Mouse (Mus musculus) mouse trophoblast stem cell (cell line): ENCODE measurements around the gene Ghdc.

Experiments used
- in situ Hi-C, 2 experiments: fragments of 300-500 bp; cut with MseI, MboI; formaldehyde crosslinking; loops; 2 replicates in 1 of 2; 3 replicates in 1 of 2; pipeline ENCODE4 v1.15.1; 2025

The Ghdc gene

GRCm38 (mm10) chr11:100782568-100782967, 11.8 kb upstream of the Ghdc start:
- in situ Hi-C loops: no loop called here

- in situ Hi-C loops: no loop called here
Measured at GRCm38 (mm10) chr11:100781763-100782475, 11.2 kb upstream of the Ghdc start.

DNA sequence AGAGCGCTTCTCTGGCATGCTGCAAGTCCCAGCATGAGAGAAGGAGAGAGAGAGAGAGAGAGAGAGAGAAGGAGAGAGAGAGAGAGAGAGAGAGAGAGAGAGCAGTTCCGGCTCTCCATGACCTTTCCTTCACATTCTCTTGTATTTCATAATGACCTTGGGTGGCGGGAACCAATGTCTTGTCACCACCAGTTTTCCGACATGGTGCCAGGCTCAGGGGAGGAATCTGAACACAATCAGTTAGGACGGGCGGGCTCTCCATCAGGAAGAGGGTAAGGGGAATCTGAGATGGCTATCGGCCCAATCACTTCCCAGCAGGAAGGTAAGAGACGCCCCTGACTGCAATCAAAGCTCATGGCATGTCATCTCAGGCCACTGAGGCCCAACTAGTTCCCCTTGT, 9.5 kb upstream of the Ghdc start:
- in situ Hi-C loops: no loop called here

- in situ Hi-C loops: no loop called here
Measured at GRCm38 (mm10) chr11:100778069-100778468, 7.3 kb upstream of the Ghdc start.

DNA sequence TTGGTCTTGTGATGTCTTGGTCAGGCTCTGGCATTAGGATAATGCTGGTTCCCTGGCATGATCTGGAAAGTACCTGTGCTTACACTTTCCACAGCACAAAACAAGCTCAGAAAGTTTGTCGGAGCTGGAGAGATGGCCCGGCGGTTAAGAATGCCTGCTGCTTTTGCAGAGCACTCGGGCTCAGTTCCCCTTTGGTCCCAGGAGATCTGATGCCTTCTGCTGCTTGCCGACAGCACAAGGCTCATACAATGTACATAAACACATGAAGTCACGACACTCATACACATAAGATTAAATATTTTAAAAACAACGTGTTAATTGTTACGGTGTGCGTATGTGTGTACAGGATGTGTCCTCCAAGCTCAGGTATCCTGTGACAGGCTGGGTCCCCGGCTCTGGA, 5.2 kb upstream of the Ghdc start:
- in situ Hi-C loops: no loop called here

- in situ Hi-C loops: no loop called here
Measured at GRCm38 (mm10) chr11:100774261-100774660, 3.5 kb upstream of the Ghdc start.

DNA sequence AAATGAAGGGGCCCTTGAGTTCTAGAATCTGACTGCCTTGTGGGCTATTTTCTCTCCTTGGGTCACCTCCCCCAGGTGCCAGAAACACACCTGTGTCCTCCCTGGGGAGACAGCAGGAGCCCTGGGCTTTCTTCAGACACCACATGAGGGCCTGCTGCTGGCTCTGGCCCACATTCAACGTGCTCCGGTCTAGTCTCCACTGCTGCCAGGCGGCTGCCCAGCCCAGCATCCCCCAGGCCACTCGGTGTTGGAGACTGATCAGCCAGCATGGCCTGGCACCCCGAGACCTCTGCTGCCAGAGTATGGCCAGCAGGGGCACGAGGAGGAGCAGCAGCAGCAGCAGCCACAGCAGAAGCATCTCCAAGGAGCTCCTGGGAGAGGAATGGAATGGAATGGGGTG, 777 bp downstream of the Ghdc start:
- in situ Hi-C loops: no loop called here

DNA sequence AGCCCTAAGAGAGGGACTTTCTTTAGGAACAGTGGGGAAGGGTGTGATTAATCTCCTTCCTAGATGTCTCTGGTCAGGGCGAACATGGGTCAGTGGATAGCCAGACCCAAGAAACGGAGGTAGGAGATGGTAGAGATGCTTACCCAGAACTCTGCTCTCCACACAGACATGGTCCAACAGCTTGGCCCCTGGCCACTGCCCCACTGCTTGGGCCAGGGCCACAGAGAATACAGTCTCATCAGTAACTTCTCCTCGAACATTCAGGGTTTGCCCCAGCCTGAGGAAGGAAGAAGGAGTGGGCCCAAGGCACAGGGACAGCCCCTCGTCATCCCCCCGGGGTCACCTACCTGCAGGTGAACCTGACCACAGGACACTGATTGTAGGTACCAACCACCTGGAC, 2.9 kb downstream of the Ghdc start:
- in situ Hi-C loops: no loop called here

DNA sequence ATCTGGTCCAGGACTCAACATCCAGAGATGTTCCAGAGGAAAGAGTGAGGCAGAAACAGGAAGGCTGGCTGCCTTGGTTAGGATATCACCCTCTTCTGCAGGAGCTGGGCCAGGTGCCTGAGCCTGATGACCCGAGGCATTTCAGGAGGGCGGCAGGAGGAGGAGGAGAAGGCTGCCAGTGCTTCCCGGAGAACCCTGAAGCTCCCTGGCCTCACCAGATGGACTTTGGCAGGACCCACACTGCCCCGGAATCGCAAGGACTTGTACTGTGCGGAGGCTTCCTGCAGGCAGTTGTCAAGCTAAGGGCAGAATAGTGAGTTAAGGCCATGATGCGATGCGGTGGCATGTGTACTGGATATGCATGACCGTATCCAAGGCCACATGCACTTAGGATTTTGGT, 4.0 kb downstream of the Ghdc start:
- in situ Hi-C loops: no loop called here

DNA sequence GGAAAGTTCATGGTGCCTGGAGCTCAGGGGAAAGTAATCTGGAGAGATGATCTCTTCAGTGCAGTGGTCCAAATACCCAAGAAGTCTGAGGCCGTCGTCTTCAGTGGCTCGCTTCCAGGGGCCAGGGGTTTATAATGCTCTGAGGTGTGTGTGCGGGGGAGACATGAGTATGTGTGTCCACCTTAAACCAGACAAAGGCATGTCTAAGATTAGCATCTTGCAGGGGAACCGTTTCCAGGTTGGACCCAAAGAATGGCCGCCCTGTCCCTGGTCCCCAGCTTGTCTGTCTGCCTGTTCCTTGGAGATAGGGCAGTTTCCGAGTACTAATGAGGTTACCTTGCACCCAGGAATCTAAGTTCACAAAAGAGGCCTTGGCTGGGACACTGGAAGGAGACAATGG, 7.9 kb downstream of the Ghdc start, which contains the start of gene Hcrt:
TSS of gene Hcrt (minus strand) at position 101 of the 400 bp plus-strand sequence.
- in situ Hi-C loops: no loop called here

- in situ Hi-C loops: no loop called here
Measured at GRCm38 (mm10) chr11:100761547-100762045, 9.2 kb downstream of the Ghdc start.

DNA sequence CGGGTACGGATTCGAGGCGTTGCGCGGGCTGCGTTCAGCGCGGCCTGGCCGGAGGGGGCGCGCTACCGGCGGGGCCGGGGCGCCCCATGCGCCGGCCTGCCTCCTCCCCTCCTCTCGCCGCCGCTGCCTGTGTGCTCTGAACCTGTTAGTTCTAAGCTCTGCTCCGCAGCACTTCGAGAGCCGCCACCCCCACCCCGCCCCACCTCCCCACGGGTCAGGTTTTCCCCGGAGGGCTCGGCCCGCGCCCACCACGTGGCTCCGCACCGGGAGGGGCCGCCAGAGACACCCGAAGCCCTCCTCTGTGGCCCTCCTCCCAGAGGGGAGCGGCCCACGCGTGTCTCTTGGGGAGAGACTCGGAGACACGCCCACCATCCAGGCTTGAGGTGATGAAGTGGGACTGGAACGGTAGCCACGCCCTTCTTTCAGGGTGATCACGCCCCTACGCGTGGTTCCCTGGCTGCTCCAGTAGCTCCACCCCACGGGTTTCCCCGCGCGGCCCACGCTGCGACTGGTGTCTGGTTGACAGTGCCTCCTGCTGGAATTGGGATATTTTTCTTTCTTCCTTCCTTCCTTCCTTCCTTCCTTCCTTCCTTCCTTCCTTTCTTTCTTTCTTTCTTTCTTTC, 11.0 kb downstream of the Ghdc start, which contains the start of gene Kcnh4:
TSS of gene Kcnh4 (minus strand) at position 332 of the 623 bp plus-strand sequence.
- in situ Hi-C loops: no loop called here

GRCm38 (mm10) chr11:100758707-100759610, 11.8 kb downstream of the Ghdc start:
- in situ Hi-C loops: no loop called here

DNA sequence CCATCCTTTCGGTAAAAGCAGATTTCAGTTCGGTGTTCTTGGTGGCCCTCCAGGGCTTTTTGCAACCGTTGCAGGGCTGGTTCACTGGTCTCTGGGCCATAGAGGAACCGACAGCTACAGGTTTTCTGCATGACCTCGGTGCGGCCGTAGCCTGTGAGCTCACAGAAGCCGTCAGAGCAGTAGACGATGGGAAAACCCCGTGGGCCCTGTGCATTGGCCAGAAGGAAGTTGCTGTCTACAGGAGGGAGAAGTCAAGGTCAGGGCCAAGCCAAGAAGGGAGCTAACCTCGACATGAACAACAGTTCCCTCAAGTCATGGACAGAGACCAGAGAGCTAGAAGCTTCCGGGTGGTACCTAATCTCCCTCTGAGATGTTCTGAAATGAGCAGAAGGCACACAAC, 13.2 kb downstream of the Ghdc start:
- in situ Hi-C loops: no loop called here

- in situ Hi-C loops: no loop called here
Measured at GRCm38 (mm10) chr11:100756476-100756875, 14.3 kb downstream of the Ghdc start.

DNA sequence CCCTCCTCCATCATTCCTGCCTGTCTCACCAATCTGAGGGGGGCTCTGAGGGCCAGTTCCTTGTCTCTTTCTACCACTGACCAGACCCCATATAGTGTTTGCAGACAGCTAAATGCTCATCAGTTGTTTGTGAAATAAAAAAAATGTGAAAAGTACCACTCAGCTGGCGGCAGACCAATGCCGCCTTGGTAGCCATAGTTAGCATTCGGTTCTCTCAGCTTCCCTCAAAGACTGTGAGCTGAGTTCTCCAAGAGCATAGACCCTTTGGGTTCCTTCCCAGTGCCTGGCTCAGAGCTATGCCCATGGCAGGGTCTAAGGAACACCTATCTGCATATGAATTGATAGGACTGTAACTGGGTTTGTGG, 16.1 kb downstream of the Ghdc start:
- in situ Hi-C loops: no loop called here

- in situ Hi-C loops: no loop called here
Measured at GRCm38 (mm10) chr11:100754021-100754692, 16.6 kb downstream of the Ghdc start.

DNA sequence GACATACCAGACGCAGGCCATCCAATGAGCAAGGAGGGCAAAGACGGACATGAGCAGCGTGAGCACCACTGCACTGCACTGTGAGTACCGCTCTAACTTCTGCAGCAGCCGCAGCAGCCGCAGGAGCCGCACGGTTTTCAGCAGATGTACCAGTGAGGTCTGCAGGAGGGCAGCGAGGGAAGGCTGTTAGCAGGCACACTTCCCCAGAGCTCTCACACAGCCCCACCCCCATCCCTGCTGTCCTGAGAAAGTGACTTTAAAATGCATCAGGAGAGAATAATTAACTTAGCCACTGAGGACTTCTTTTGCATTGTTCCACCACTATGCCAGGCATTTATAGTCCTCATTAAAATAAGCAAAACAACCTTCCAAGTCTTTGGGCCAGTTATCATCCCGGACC, 18.5 kb downstream of the Ghdc start:
- in situ Hi-C loops: no loop called here

DNA sequence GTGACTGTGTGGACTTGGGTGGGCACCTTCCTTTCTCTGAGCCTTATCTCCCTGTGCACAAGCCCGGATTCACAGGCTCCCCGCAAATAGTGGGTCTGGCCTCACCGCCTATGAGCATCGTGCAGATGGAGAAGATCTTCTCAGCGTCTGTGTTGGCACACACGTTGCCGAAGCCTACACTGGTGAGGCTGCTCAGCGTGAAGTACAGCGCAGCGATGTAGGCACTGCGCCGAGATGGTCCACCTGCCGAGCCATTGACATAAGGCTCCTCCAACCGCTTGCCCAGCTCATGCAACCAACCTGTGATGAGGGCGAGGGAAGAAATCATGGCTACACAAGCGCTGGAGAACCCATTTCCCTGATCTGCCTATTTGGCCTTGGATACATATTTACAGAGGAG, 20.6 kb downstream of the Ghdc start:
- in situ Hi-C loops: no loop called here

DNA sequence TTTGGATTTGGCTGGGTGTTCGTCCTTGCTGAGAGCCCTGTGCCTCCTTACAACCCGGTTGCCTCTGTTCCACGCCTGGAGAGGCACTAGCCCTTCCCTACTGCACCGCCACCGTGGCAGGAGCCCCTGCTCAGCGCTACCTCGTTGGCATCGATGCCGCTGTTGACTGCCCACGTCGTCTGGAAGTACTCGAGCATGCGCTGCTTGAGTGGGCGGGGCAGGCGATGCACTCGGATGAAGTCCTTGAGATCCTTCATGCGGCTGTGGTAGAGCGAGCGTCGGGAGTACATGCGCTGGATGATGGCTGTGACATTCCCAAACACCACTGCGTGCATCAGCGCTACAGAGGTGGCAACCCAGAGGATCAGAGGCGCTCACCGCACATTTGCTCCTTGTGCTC, 21.3 kb downstream of the Ghdc start:
- in situ Hi-C loops: no loop called here

GRCm38 (mm10) chr11:100748620-100749019, 22.1 kb downstream of the Ghdc start:
- in situ Hi-C loops: no loop called here

- in situ Hi-C loops: no loop called here
Measured at GRCm38 (mm10) chr11:100747114-100747513, 23.6 kb downstream of the Ghdc start.
